Mouse (Mus musculus): Measurements from ENCODE around the gene Patl1.
"Not testable (repeated sequence)": the region's sequence is repeated elsewhere in the genome, so short reads cannot be mapped to it uniquely, and the experiment has no call there.

Patl1 gene

DNA sequence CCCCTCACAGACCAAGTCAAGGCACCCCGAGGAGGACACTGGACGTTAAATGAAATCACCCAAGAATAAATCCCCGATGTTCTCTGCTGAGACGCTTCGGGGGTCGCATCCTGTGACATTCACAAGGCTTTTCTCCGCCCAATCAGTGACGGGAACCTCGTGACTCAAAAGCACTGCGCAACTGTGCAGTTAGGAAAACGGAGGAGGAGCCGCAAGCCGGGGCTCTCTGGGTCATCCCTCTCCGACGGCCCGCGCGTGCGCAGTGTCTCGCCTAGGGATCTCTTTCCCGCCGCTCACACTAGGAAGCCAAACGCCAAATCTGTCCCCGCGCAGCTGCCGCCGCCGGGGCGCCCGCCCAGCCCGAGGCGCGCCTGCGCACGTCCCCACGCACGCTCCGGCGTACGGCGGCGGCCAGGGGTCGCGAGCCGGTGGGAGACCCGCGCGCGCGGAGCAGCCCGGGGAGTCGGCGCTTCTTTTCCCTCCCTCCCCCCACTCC, at the start of gene Patl1:
TSS of gene Patl1 (plus strand) at position 363 of the 496 bp plus-strand sequence.
- DNase-seq (ENCODE audit: low read depth, low spot score): peak; percentile 86

DNA sequence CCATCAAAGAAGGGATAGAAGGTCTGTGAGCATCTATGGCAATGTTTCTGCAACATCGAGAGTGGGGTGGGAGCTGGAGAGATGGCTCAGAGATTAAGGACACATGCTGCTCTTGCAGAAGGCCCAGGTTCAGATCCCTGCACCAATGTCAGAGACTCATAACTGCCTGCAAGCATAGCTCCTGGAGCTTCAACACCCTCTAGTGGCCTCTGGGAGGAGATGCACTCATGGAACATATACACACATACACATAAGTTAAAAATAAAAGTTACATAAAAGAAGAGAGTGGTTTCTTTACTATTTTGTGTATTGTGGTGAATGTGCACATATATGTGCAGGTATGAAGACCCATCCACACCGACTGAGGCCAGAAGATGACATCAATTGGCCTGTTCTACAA, 44.4 kb upstream of the Patl1 start:
- DNase-seq (ENCODE audit: low read depth, low spot score): no peak

- DNase-seq (ENCODE audit: low read depth, low spot score): no peak
Measured at GRCm38 (mm10) chr19:11875006-11875405, 37.2 kb upstream of the Patl1 start, which contains the start of gene Olfr1419. Olfr1419 (minus strand) TSS chr19:11875106.

GRCm38 (mm10) chr19:11878404-11878803, 33.8 kb upstream of the Patl1 start:
- not testable (repeated sequence) for DNase-seq (ENCODE audit: low read depth, low spot score)

GRCm38 (mm10) chr19:11886265-11886664, 25.9 kb upstream of the Patl1 start, which contains the start of gene Olfr1420:
Olfr1420 (plus strand) TSS chr19:11886565.
- no peak for DNase-seq (ENCODE audit: low read depth, low spot score)

DNA sequence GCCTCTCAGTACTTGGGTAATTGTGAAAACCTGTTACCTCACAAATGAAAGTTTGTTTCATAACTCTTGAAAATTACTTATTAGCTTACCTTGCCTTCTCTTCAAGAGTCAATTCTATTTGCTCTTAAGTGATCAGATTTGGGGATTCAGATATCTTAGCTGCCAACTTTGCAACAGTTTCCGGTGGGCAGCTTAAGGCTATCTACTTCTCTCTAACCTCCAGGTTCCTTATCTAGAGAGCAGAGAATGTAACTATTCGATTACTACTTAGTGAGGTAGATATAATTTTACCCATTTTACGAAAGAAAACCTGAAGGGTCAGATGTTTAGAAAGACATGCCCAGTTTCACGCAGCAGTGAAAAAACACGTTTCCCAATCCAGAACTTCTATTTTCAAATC, 1.2 kb upstream of the Patl1 start:
- DNase-seq (ENCODE audit: low read depth, low spot score): no peak

- no peak for DNase-seq (ENCODE audit: low read depth, low spot score)
Measured at GRCm38 (mm10) chr19:11911603-11912002, 596 bp upstream of the Patl1 start.

GRCm38 (mm10) chr19:11912533-11913121, 428 bp downstream of the Patl1 start:
- DNase-seq (ENCODE audit: low read depth, low spot score): peak; percentile 38

GRCm38 (mm10) chr19:11915804-11916203, 3.6 kb downstream of the Patl1 start:
- DNase-seq (ENCODE audit: low read depth, low spot score): no peak

GRCm38 (mm10) chr19:11922068-11922467, 9.9 kb downstream of the Patl1 start:
- DNase-seq (ENCODE audit: low read depth, low spot score): no peak

DNA sequence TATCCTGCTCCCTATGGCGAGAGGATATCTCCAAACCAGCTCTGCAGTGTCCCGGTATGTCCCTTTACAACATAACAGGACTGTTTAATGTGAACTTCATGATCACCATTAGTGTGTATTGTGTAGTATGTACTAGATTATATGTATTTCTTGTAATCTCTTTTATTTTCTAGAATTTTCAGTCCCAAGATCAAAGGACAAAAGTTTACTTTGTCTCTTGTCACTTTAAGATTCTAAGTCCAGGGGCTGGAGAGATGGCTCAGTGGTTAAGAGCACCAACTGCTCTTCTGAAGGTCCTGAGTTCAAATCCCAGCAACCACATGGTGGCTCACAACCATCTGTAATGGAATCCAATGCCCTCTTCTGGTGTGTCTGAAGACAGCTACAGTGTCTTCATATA, 10.3 kb downstream of the Patl1 start:
- not testable (repeated sequence) for DNase-seq (ENCODE audit: low read depth, low spot score)

DNA sequence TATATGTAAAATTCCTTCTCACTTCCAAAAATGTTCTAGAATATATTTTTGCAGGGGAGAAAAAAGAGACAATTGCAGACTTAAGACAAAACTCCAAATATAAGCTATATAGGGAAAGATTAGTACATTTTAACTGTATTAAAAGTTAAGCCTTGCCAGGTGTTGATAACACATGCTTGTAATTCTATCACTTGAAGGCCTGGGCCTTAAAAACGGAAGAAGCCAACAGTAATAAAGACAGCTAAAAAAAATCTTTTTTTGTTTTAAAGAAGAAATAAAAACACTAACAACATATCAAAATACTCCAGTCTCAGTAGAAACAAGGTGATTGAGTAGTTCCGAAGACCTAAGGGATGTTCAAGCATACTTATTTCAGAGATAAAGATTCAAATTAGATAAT, 14.2 kb downstream of the Patl1 start:
- no peak for DNase-seq (ENCODE audit: low read depth, low spot score)

DNA sequence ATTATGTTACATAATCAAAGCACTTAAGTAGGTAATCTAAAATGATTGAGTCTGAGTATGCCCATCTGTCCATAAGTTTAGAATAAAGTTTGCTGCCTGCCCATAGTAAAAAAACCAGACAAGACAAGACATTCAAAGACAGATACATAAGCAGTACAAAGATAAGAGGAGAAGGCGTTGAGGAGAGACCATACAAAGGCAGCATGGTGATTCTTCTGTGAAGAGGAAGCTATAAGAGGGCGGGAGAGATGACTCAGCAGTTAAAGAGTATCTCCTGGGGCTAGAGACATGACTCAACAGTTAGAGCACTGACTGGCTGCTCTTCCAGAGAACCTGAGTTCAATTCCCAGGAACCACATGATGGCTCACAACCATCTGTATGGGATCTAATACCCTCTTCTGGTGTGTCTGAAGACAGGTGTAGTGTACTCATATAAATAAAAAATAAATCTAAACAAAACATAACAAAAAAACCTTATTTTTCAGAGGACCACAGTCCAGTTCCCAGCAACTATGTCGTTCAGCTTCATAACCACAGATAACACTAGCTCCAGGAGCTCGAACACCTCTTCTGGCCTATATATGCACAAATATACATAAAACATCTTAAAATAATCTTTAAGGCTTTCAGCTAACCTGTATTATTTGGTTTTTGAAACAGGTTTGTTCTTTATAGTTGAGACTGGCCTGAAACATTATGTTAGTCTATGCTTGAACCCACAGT, 16.0 kb downstream of the Patl1 start:
- DNase-seq (ENCODE audit: low read depth, low spot score): no peak

GRCm38 (mm10) chr19:11946460-11946859, 34.3 kb downstream of the Patl1 start:
- DNase-seq (ENCODE audit: low read depth, low spot score): not testable (repeated sequence)

DNA sequence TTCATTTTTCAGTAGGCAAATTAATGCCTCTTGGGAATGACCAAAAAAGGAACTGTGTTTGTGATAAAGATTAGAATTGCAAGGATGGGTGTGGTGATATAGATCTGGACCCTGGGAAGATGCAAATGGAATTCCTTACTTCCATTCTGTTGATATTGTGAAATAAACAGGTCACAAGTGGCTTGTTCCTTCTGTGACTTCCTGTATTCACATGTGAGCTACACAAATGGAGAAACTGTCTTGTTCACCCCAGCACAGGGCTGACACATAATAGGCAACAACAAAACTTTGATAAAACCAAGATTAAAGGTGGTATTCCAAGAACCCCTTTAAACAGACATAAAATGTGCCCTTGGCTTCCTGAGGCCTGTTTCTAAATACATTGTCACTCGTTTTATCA, 37.7 kb downstream of the Patl1 start:
- no peak for DNase-seq (ENCODE audit: low read depth, low spot score)

DNA sequence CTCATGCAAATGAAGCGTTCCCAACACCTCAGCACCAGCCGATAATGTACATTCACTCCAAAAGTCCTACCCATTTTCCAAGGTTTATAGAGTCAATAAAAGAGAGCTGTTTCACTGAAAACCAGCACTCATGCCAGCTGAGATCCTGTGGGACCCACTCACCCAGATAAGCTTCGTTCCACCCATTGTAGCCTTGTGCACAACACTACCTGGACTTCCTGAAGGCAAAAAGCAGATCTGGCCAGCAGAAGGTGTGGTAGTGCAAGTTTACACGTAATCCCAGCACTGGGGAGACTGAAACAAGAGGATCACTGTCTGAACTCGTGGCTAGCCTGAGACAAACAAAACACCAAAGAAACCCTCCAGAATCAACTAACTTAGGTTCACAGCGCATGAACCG, 38.5 kb downstream of the Patl1 start:
- DNase-seq (ENCODE audit: low read depth, low spot score): no peak

DNA sequence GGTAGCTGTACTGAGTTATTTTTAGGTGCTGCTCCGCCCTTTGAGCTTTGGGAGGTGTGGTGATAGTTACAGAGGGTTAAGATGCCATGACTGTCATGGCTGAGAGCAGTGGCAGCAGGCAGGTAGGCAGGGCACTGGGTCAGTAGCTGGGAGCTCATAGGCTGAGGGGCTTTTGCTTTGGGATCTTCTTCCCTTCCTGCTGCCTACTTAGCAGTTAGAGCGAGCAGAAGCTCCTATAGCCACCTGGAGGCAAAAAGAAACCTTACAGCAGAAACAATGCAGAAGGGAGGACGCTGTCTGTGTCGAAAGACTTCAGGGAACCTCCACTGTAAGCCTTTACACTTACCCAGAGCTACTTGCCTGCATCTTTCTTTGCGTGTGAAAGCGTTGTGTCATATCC, 42.0 kb downstream of the Patl1 start:
- peak; percentile 29 for DNase-seq (ENCODE audit: low read depth, low spot score)

DNA sequence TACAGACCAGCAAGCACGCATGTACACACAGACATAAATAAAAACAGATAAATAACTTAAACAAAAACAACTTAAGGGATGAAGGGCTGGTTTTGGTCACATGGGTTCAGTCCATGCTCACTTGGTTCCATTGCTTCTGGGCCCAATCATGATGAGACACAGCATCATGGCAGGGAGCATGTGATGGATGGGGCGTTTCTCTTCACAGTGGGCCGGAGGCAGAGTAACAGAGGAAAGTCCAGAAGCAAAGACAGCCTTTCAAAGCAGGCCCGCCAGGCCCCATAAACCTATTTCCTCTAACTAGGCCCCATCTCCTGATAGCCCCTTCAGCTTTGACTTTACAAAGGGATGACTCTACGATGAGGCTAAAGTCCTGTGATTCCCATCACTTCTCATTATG, 44.4 kb downstream of the Patl1 start:
- no peak for DNase-seq (ENCODE audit: low read depth, low spot score)

DNA sequence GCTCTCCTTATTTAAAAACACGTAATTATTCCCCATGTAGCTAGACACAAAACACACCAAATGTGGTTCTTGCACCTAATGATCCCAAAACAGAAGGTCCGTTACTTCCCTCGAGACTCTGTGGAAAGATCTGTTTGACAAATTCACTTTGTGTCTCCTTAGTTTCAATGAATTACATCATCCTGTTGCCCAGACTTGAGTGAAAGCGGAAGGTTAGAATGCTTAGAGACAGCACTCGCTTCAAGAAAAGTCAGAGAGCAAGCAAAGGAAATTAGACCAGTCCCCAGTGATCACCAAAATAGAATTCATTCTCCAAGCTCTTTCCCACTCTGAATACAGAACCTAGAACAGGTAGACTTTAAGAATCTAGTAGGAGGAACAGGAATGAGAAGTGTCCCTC, 45.2 kb downstream of the Patl1 start:
- no peak for DNase-seq (ENCODE audit: low read depth, low spot score)

- no peak for DNase-seq (ENCODE audit: low read depth, low spot score)
Measured at GRCm38 (mm10) chr19:11957846-11958245, 45.6 kb downstream of the Patl1 start.

DNA sequence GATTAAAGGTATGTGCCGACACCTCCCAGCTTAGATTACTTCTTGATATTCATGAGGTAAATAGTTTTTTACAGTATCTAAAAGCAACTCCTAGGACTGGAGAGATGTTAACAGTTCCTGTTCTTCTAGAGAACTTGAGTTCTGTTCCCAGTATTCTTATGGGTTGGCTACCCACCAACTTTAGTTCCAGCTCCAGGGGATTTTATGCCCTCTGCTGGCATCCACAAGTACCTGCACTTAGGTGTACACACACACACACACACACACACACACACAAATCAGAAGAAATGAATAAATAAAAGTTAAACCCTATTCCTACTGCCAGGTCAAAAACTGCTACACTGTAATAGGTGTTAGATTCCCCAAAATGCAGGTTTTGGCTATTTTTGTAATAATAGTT, 52.1 kb downstream of the Patl1 start:
- no peak for DNase-seq (ENCODE audit: low read depth, low spot score)

DNA sequence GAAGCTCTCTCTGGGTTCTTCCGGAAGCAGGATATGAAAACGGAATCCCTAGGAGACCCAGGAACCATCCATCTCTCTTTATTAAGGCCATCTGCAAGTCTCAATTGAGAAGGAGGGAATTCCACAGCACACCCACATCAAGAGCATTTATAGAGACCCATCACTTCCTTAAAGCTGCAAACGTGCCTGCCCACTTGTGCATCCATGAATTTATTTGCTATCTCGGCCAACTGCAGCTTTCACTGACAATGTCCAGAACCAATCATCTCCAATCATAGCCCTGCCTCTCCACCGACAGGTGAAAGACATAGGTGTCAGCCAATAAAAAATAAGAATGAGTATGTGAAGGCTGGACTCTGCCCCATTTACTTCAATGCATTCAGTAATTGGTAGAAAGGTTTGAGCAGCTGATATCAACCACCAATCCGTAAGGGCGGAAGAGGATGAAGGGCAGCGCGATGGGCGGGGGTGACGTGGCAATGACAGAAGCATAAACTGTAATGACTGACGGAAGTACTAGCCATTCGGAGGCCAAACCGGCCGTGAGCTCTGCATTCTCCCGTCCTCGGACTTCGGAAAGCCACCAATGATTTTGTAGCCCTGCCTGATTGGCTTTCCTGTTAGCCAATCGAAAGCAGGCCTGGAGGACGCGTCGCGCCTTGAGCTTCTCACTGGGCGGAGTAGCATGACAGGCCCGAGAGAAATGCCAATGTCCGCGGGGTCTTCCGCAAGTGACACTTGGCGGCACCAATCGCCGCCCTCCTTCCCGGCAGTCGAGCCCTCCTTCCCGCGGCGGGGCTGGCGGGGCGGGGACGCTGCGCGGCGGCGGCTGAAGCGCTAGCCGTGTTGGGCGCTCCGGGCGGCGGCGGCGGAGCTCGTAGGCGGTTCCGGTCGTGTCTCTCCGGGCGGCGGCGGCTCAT, 53.1 kb downstream of the Patl1 start, which contains the start of gene Osbp:
TSS of gene Osbp (plus strand) at position 919 of the 920 bp plus-strand sequence.
- DNase-seq (ENCODE audit: low read depth, low spot score): peak; percentile 98

All from WW6 (cell line).